Mouse (Mus musculus) heart, postnatal 4 days (tissue): ENCODE measurements around the gene Gm1113. TPM values are rescaled to one million over a fixed set of nuclear protein-coding genes. Genes with fewer than 3 reads are reported as not detected.

Source experiments
- DNase-seq: peaks from one replicate; pipeline ENCODE4 v3.0.0; 2021
- total RNA-seq, 2 experiments: library from RNA; stranded (reverse); gene quantifications; 2 replicates each; pipeline ENCODE4 v1.2.3; 2021

Gene Gm1113
- total RNA-seq, 2 experiments from 2014 or later = not detected

DNA sequence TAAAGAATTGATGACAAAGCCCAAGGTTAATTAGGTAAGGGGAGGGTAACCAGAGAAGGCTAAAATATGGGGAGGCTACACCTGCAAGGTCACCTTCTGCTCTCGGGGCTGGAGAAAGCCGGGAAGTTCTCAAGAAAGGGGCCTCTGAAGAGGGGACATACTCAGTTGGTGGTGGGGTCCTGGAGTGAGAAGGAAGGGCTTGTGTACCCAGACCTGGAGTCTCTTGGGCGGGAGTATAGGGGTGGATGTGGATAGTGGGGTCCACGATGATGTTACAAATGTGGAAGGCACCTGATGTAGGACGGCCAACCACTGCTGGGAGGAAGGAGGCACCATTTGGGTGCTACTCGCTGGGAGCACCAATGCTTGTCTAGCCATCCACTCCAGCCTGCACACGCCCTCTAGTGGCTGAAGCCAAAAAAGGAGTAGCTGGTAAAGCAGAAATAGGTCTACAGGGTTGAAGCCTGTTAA, 5.9 kb upstream of the Gm1113 start:
- peak; percentile 84 for DNase-seq

DNA sequence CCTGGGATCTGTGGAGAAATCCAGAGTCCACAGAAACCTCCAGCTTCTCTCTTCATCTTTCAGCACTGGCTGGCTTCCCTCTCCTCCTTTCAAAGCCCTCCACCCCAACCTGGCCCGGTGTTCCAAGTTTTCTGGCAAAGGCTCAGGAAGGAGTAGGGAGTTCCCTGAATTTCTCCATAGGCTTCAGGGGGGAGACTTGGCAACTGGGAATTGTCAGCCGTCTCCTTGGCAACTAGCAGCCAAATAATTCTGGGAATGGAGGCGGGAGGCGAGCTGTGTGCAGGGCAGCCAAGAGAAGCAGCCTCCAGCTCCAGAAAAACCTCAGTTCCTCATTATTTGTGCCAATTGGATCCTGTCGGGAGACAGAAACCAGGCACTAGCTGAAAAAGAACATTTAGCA, 5.5 kb upstream of the Gm1113 start:
- DNase-seq = peak; percentile 64

DNA sequence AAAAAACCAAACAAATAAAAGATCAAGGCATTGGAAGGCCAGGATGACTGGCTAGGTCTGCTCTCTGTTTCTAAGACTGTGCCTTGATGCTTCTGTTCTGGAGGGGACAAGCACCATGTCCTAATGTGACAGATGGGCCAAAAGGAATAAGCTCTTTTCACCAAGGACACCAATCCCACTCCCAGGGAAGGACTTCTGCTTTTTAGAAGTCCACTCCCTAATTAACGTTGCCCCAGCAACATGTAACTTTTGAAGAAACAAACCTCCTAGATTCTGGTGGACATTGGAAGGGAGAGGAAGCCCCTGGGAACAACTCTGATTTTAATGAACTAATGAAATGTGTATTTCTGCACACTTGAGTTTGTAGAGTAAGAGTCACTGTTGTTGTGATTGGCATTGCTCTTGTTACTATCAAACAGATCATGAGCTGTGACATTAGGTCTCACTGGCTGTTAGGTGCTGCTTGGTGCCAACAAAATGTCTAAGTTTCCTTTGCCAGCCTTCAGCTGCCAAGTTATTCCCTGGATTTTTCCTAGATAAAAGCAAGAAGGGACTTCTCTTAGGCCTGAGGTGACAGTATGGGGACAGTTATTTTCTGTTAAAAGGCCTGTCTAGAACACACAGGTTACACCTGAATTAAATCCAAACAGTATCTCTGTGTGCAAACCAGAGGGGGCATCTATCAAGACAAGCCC, 4.9 kb upstream of the Gm1113 start:
- DNase-seq = no peak

DNA sequence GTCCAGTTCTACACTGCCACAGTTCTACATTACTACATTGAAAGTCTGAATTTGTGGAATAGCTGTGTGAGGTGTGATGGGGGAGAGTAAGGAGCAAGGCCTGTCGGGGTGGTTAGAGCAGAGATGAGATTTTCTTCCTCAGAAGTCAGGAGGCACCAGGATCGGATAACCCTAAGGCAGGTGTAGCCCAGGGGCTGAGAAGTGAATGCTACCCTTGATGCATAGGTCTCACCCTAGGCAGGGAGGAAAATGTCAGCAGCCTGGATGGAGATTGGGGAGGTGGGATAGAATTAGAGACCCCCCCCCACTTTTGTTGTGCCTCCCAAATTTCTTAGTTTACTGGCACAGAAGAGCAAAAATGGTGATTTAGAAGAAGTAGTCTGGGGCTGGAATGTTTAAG, 4.2 kb upstream of the Gm1113 start:
- no peak for DNase-seq

DNA sequence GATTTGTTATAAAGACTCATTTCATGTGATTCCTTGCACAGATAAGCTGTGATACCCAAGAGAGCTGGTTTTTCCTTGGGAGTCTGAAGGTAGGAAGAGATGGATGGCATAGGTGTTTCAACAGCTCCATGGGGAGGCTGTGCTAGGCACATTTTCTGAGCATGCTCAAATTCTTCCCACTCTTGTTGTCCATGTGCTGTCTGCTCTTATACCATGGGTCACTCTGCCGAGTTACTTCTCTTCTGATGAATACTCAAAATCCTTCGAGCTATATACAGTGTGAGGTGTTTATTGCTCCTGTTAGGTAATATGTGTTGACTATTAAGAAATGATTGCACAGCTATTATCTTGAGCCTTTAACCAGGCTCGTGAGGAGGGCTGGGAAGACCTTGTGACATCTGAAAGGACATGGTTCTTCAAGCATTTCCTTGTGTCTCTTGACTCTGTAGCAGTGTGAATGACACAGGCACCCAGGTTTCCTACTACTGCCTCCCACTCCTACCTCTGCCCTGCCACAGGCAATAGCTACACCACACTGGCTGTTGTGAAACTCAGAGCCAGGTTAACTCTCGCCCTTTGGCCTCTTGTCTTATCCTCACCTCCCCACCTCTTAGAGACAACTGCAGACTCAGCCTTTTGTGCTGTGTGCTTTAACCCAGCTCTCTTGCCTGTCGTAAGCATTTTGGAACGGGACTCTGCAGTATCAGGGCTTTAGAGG, 2.7 kb upstream of the Gm1113 start:
- DNase-seq = no peak

DNA sequence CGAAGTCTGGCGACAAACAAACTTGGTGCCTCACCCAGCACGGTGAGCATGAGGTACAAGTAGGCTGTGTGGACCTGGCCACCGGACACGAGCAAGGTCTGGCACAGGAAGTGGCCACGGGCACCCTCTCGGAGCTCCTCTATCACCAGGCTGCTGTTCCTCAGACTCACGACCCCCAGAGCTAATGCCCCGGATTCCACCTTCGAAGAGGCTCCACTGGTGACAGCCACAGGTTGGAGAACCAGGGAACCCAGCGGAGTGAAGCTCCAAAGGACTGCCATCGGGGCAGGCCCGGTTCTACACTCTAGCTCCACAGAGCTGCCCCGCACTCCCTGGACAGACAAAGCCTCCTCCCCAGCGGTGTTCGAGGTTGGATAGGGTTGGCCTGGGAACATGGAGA, 1.4 kb downstream of the Gm1113 start:
- DNase-seq = no peak

DNA sequence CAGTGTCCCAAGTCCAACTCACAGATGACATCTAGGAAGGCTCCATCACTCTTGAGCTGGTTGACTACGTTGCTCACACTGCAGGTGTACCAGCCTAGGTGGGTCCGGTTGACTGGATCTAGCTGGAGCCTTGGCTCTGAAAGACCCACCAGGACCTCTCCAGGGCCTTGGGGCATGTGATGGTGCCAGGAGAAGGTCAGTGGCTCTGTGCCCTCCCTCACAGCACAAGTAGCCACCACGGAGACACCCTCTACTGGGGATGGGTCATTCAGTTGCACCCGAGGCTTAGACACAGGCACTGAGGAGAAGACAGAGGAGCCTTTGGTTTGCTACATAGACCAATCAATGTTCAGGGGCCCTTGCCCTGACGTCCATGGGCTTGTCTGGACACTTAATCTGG, 1.9 kb downstream of the Gm1113 start:
- no peak for DNase-seq

DNA sequence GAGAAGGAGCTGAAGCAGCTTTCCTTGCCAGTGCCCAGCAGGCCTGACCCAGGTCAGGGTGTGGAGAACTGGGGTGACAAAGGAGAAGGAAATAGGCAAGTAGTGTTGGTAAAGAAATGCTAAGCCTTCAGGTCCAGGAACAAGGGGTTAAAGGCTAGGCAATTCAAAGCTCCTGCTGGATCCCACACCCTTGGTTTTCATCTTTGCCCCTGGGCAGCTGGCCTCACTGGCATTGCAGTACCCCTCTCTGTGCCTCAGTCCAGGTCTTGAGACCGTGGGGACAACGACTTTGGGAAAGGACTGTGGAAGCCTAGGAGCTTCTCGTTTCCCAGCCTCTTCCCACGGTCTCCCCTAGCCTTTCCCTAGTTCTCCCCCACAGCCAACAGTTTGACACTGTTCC, 4.2 kb downstream of the Gm1113 start:
- DNase-seq = no peak

DNA sequence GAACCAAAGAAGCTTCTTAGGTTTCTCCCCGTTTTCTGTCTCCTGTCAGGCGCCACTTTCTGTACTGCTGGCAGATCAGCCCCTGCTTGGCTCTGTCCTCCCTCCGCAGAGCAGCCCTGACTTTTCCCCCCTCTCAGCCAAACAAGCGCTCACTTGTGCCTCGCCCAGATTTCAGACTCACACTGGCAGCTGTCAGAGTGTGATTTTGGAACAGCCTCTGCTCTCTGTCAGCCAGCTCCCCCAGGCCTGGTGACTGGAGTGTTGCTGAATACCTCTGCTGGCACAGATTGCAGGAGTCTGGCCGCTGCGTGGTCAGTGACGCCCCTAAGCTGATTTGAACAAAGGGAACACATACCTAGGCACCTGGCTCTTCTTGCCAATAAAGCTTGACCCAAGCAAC, 9.8 kb downstream of the Gm1113 start:
- DNase-seq = peak; percentile 74

DNA sequence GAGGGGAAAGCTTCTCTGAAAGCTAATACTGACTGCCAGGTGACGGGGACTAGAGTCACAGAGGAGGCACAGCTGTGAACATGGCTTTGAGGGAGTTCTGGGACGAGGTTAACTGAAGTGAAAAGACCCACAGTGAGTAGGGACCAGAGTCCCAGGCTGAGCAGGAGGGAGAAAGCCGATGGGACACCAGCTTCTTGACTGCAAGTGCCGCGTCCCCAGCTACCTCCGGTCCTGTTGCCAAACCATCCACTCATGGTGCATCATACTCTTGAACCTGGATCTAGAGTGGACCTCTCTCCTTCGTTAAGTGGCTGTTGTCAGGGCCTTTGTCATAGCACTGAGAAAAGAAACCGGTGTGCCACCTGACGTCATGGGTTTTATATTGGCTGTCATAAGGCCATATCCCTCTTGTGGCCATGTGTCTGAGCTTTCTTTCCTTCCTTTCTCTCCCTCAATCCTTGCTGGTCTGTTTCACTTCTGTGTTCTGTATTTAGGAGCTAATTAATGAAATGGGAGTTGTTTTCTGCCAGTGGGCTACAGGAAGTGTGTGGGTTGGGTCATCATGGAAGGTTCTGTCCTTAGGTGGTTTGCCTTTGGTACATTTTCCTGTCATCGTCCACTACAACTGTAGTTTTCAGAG, 15.6 kb downstream of the Gm1113 start:
- no peak for DNase-seq

DNA sequence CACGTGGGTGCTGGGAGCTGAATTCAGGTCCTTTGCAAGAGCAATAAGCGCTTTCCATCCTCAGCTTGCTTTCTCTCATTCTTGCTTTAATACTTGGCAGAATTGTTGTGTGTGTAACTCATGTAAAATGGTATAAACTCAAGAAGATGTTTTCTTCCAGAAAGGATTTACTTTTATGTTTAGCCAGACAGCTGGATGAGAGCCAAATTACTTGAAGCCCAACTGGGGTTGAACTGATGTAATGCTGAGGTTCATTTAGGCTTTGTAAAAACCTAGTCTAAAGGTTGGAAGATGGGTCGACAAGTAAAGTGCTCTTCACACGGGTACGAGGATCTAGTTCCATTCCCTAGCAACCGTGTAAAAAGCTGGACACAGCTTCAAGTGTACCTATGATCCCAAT, 18.1 kb downstream of the Gm1113 start:
- DNase-seq = no peak

DNA sequence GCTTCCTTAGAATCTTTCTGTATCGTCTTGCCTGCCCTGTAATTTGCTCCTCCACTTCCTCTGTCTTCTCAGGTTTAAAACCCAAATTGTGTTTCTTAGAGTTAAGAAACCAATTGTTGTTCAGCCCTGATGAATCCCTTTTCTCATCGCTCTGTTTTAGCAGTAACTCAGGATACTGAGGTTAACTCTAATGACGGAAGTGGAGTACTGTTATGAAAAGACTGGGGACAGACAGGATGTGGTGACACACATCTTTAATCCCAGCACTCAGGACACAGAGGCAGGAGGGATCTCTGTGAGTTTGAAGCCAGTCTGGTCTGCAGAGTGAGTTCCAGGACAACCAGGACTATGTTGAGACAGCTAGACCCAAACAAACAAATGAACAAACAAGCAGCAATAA, 22.6 kb downstream of the Gm1113 start:
- no peak for DNase-seq

DNA sequence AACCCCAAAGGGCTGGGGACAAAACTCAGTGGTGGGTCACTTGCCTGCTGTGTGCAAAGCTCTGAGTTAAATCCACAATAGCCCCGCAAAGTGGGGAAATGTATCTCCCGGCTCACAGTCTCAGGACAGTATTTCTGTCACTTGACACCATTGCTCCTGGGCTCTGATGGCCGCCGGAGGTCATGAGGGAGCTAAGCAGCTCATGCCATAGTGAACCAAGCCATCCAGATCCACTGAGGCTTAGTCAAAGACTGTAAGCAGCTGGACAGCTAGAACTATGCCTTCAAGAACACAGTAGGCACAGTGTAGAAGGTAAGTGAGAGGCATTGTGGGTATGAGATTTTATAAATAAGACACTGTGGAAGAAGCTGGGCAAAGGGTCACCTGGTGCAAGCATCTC, 23.1 kb downstream of the Gm1113 start:
- DNase-seq = no peak

DNA sequence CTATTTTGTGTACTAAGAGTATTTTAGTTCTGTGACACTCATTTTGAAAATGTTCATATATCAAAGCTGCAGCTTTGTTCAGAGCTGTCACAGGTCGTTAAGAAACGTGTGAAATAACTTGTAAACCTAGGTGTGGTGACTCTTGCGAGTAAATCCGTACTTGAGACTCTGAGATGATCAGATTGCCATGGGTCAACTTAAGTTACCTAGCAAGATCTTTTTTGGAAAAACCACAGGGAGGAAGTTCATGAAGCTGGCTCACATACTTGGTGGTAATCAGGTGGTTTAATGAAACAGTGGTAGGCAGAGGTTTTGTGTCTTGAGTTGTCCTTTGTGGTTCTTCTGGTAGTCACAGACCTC, 24.4 kb downstream of the Gm1113 start:
- no peak for DNase-seq

DNA sequence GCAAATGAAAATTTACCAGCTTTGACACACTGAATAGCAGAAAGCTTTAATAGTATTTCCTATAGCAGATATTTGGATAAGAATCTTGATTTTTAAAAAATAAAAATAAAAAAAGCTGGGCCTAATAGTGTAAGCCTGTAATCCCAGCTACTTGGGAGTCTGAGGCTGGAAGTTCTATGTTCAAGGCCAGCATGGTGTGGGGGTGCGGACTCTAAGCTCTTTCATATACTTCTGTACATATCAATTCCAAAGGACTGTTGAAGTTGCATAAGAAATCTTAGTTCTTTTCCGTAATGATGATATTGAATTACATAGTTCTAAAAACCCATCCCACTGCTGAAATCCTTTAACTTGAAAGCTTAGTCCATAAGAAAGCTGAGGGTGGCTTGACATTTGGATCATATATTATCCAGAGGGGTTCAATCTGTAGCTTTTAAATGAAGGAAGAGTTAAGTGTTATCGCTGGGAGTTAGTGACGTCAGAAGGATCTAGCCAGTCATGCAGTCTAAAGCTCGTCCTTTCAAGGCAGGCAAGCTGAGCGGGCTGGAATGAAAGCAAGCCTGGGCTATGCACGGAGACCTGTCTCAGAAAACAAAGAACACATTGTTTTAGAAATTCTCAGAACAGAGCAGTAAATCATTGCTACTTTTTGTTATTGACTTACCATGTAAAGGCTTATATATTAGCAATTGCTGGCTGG, 24.9 kb downstream of the Gm1113 start:
- no peak for DNase-seq

DNA sequence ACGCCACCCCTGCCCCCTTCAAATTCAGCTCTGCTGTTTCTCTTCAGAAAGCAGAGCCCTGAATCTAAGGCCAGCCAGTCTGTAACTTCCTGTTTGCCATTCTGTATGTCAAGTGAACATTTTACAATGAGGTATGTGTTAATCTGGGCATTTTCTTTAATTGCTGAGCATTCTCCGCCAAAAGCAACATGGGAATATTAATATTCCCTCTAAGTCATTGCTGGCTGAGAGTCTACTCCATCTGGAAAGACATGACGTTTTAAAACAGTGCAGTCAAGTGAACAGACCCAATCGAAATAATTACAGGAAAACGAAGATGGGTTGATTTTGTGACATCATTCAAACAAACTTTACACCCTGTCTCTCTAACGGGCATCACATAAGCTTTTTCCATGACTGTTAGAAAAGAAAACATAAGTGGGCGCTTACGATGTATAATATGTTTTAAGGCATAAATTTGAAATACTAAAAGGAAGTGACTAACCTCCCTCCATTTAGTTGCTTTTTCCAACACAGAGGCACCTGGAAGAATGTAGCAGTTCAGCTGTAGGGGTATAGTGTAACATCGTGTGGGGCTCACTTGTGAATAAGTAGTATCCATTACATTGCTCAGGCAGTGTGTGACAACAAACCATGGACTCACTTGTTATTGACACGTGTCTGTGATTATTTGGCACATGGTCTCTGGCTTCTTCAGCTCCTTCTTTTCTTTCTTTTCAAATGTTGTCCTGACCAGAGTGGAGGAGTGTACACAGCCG, 26.8 kb downstream of the Gm1113 start:
- DNase-seq = no peak

DNA sequence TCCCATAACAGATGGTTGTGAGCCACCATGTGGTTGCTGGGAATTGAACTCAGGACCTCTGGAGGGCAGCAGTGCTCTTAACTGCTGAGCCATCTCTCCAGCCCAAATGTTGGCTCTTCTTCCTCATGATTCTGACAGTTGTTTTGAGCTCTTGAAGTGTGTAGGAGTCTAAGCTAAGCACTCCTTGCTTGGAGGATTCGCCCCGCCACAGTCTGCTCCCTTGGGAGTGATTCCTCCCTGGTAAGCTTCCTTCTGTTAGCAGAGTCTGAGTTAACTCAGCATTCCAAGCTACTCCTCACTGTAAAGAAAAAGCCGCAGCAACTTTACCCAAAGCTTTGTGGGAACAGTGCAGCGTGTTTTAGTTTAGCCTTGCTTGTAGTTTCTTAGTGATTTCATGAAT, 29.6 kb downstream of the Gm1113 start:
- DNase-seq = no peak

DNA sequence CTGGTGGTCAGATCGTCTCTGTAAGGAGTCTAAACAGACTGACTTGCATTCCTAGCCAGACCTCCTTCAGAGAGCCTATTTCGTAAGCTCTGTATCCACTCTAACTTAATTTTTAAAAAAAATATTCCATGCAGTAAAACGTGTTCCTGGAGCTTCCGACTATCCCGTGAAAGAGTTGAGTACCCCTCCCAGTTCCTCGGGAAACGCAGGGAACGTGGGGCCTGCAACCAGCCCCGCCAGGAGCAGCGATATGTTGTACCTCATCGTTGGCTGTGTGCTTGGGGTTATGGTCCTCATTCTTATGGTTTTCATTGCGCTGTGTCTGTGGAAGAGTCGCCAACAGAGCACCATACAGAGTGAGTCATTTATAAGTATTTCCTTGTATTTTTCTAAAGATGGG, 31.5 kb downstream of the Gm1113 start:
- no peak for DNase-seq

DNA sequence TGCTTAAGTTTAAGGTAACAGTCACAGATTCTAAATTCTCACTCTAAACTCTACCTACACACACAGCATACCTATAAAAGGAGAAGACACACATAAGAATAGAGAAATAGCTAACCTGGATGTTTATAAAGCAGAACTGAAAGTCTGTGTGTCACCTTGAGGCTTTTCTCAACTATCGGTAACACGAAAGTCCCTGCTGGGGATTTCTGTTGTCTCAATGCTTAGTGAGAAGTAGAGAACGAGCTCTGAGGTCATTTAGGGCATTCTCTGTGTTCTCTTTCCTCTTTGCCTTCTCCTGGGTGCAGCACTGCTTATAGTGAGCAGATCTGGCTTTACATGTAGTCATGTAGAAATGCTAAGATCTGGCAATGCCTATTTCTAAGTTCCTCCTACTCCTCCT, 34.1 kb downstream of the Gm1113 start:
- no peak for DNase-seq

DNA sequence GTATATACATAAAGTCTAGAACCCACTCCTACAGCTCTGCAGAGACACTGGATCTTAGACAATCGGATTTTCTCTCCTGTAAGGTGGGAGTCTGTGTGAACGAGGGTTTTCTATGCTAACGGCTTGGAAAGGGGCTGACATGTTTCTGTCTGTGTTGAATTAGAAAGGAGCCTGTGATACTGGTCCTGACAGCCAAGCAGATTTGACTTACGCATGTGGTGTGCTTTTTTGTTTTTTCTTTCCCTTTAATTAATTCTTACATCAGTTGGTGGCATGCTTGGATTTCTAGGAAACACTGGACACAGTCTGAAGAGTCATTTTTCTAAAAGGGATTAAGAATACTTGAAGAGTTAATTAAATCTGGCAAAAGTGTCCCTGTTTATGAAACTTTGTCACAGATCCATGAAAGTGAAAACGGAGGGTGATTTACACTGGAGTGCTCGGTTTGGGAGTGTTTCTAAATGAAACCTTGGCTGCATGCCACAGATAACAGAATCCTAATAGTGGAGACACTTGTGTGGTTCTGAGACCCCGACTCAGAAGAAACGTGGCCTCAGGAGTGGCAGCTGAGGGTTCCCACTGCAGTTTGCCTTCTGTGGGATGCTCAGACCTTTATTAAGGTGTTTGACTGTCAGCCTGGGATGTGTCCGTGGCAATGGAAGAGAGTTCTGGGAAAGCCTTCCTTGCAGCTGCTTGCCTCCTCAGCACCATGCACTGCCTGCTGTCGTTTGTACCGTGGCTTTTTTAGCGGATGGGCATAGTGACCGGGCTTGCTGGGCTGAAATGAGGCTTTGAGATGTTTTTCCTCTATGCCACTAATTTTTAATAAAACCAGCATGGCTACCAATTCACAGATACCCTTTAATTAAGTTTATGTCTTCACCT, 35.8 kb downstream of the Gm1113 start:
- no peak for DNase-seq

DNA sequence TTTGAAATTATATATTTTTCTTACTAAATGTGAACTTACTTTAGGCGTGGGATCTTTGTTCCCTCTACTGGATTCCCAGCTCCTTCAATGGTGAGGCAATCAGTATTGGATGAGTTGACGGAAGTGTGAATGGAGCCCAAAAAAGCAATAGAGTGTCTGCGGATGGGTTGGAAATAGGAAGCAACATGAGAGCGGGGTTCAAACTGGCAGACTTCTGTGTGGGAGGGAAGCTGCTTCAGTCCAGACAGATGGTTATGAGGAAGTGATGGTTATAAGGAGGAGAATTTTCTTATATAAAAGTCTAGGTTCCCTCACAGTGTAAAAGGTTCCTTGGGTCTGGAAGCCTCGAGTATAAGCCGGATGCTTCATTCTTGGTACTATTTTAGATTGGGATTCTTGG, 38.6 kb downstream of the Gm1113 start:
- DNase-seq = no peak

DNA sequence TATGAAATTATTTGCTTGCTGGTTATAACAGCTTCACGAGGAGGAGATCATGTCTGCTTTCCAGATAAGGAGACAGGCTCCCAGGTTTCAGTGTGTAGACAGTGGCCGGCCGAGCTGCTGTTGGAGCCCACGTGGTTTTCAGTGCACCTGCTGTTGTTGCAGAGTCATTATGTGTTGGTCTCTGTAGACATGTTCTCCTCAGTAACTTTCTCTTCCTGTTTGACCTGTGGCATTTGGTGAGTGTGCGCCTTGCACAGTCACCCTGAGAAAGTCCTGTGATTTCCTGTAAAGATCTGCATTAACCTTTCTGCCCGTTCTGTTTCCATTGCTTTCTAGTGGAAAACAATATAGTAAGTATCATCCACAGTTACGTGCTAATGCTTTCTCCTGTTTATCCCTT, 42.7 kb downstream of the Gm1113 start:
- no peak for DNase-seq
